13 mouse cellular contexts compared by ENCODE assay signal in genomic region chr6:34865213-34865612, GRCm38 (mm10). TPM values are rescaled to one million over a fixed set of nuclear protein-coding genes. Genes with fewer than 3 reads are reported as not detected.
DNase-seq lines count a peak whose midpoint lies in the region; ATAC-seq lines count a peak whose summit lies in the region.
"Had no signal": no experiment of that assay in that cellular context is flagged by ENCODE, and none has a peak within 500 bp of the region (broad histone marks: within the 10 kb centered on the region; RNA-seq: fewer than 3 reads in every experiment).

No protein-coding gene starts in this region.

- intact Hi-C loops in left cerebral cortex, postnatal 4 days (cut with DNase I), result no loop called here

- H3K4me3 ChIP-seq in kidney, embryonic 15.5 days (replicated peaks), result no peak overlapping the region
- H3K4me3 ChIP-seq: forebrain, embryonic 10.5 days; hindbrain, embryonic 12.5 days had no signal

- H3K27me3 ChIP-seq in kidney, embryonic 15.5 days, result no peaks in the 10 kb centered on the region
- H3K27me3 ChIP-seq: hindbrain, embryonic 12.5 days had no signal

- 45% methylated on average over 5 of the region's 5 CpGs for WGBS in kidney, embryonic 15.5 days

- H3K9ac ChIP-seq in kidney, embryonic 15.5 days, result no peak overlapping the region
- H3K9ac ChIP-seq: hindbrain, embryonic 12.5 days had no signal

- no peaks in the 10 kb centered on the region for H3K36me3 ChIP-seq in kidney, embryonic 15.5 days
- H3K36me3 ChIP-seq: forebrain, embryonic 10.5 days; hindbrain, embryonic 12.5 days had no signal

- peak overlapping the region; percentile 70 for H3K27ac ChIP-seq in kidney, embryonic 15.5 days
- H3K27ac ChIP-seq: forebrain, embryonic 10.5 days; hindbrain, embryonic 12.5 days had no signal

- ATAC-seq in kidney, embryonic 15.5 days (replicated peaks; ENCODE audit: low FRiP score), result no peak; the same call in 1 of the 2 replicates

- DNase-seq in kidney, adult 11 months, result peak; percentile 28
- no peak for DNase-seq in kidney, adult 9 months
- peak; percentile 43 for DNase-seq in testis, postnatal 10 days (ENCODE audit: low spot score)
- DNase-seq in testis, postnatal 14 days (ENCODE audit: low spot score), result no peak
- DNase-seq in frontal cortex, postnatal 25 days (ENCODE audit: low spot score in 2 of 2), result no peak
- DNase-seq in cerebellum, postnatal 36 days, result no peak
- DNase-seq in left cerebral cortex, postnatal 4 days, result no peak
- DNase-seq: cerebellum, adult 11 months; thymus, postnatal 14 days had no signal

- H3K4me2 ChIP-seq in kidney, embryonic 15.5 days, result no peak overlapping the region
- H3K4me2 ChIP-seq: hindbrain, embryonic 12.5 days had no signal

- no peaks in the 10 kb centered on the region for H3K9me3 ChIP-seq in kidney, embryonic 15.5 days (replicated peaks)
- H3K9me3 ChIP-seq: forebrain, embryonic 10.5 days; hindbrain, embryonic 12.5 days had no signal

- H3K4me1 ChIP-seq in kidney, embryonic 15.5 days, result peaks cover 32% of the 10 kb centered on the region

RNA-seq across cellular contexts. Expression of gene Tmem140, which starts 2.3 kb away (rescaled TPM):
- 1.9 and 2.3 TPM in 2 replicates for polyA plus RNA-seq in kidney, embryonic 15.5 days (2015; fragmentation: Nextera tagmentation; extraction: Ambion mirVana)
- total RNA-seq in left cerebral cortex, postnatal 4 days (2021), result 1 to 10 TPM in 1 of 2 experiments, under 1 TPM in 1; 0.84 to 1.4 TPM

RNA-seq across cellular contexts. Expression of gene Cyren, which starts 12.6 kb away (rescaled TPM):
- 11.9 and 15.6 TPM in 2 replicates for polyA plus RNA-seq in kidney, embryonic 15.5 days (2015; fragmentation: Nextera tagmentation; extraction: Ambion mirVana)
- total RNA-seq in left cerebral cortex, postnatal 4 days (2021), result 1 to 10 TPM; 5.3 to 5.7 TPM

RNA-seq across cellular contexts. Expression of gene Wdr91, which starts 45.5 kb away (rescaled TPM):
- 9.9 and 11.8 TPM in 2 replicates for polyA plus RNA-seq in kidney, embryonic 15.5 days (2015; fragmentation: Nextera tagmentation; extraction: Ambion mirVana)
- 10 to 100 TPM; 26.7 to 28.5 TPM for total RNA-seq in left cerebral cortex, postnatal 4 days (2021)

RNA-seq across cellular contexts. Expression of gene Stra8, which starts 54.8 kb away (rescaled TPM):
- polyA plus RNA-seq in kidney, embryonic 15.5 days (2015; fragmentation: Nextera tagmentation; extraction: Ambion mirVana), result not detected in 2 replicates
- not detected for total RNA-seq in left cerebral cortex, postnatal 4 days (2021)
- total RNA-seq: monocyte, adult 5-6 weeks had no signal
- polyA plus RNA-seq: forebrain, embryonic 10.5 days; hindbrain, embryonic 12.5 days had no signal

Comparison
In these comparisons a context has a peak if more than half of its experiments do, and no peak if none do; other contexts are left out.
1. DNase-seq: peak in kidney, adult 11 months (single experiment) and testis, postnatal 10 days (single experiment); none in kidney, adult 9 months (single experiment), testis, postnatal 14 days (single experiment), frontal cortex, postnatal 25 days (0 of 2), cerebellum, postnatal 36 days (0 of 2) and left cerebral cortex, postnatal 4 days (single experiment).